Mouse (Mus musculus) lung, embryonic 14.5 days (tissue): ENCODE measurements around the gene Ndufa6. TPM values are rescaled to one million over a fixed set of nuclear protein-coding genes. Genes with fewer than 3 reads are reported as not detected.
A peak's percentile ranks its signal among the peaks of the same experiment; 100 is the strongest.

Experiments
- ATAC-seq: fragments of 200-750 bp; cut with Nextera tagmentation; 2 replicates; pipeline ENCODE4 v1.8.0; 2017; ENCODE audit warnings: mild to moderate bottlenecking, moderate TSS enrichment, moderate library complexity; ENCODE audit not compliant: insufficient read depth
- DNase-seq: peaks from one replicate; pipeline ENCODE4 v3.0.0-alpha.2; 2015
- H3K27ac ChIP-seq: fragments of 300-500 bp; sonication (generic); 2 replicates; pipeline ENCODE4 v1.5.1; 2014; ENCODE audit warnings: low read depth, mild to moderate bottlenecking, moderate library complexity
- H3K27me3 ChIP-seq: fragments of 300-500 bp; sonication (generic); 2 replicates; pipeline ENCODE4 v1.6.1; 2014; ENCODE audit warnings: low read length, control low read depth; ENCODE audit not compliant: insufficient read depth
- H3K36me3 ChIP-seq: fragments of 300-500 bp; sonication (generic); 2 replicates; pipeline ENCODE4 v1.6.1; 2014; ENCODE audit warnings: control low read depth; ENCODE audit not compliant: insufficient read depth
- H3K4me1 ChIP-seq: fragments of 300-500 bp; sonication (generic); 2 replicates; pipeline ENCODE4 v1.6.1; 2014; ENCODE audit warnings: antibody characterized with exemption, control low read depth; ENCODE audit not compliant: insufficient read depth
- H3K4me2 ChIP-seq: fragments of 300-500 bp; sonication (generic); 2 replicates; pipeline ENCODE4 v1.6.1; 2014; ENCODE audit warnings: mild to moderate bottlenecking
- H3K4me3 ChIP-seq: fragments of 300-500 bp; sonication (generic); 2 replicates; pipeline ENCODE4 v1.5.1; 2014; ENCODE audit warnings: low read depth, low read length
- H3K9ac ChIP-seq: fragments of 300-500 bp; sonication (generic); 2 replicates; pipeline ENCODE4 v1.6.1; 2014
- H3K9me3 ChIP-seq: fragments of 300-500 bp; sonication (generic); 2 replicates; pipeline ENCODE4 v1.6.1; 2016; ENCODE audit warnings: low read depth, low read length, control low read depth
- CTCF ChIP-seq: IDR thresholded peaks from 2 replicates; pipeline ENCODE4 v1.5.1; 2016; ENCODE audit warnings: antibody characterized with exemption, low read depth
- WGBS: fragments of 180-500 bp; shearing (Covaris S2); extraction: QIAGEN DNeasy Blood & Tissue Kit; methylation state at CpG from one replicate; pipeline ENCODE4 v1.1.7; 2014; 5-methylcytosine and 5-hydroxymethylcytosine counted together
- polyA plus RNA-seq: library from polyadenylated mRNA; unstranded; fragments of >200 nt; fragmentation: Nextera tagmentation; extraction: Ambion mirVana; gene quantifications from 2 replicates; pipeline ENCODE4 v1.2.1, GENCODE M21; 2014

The Ndufa6 gene
- polyA plus RNA-seq, 1 experiment from 2014 or later: 289 TPM

DNA sequence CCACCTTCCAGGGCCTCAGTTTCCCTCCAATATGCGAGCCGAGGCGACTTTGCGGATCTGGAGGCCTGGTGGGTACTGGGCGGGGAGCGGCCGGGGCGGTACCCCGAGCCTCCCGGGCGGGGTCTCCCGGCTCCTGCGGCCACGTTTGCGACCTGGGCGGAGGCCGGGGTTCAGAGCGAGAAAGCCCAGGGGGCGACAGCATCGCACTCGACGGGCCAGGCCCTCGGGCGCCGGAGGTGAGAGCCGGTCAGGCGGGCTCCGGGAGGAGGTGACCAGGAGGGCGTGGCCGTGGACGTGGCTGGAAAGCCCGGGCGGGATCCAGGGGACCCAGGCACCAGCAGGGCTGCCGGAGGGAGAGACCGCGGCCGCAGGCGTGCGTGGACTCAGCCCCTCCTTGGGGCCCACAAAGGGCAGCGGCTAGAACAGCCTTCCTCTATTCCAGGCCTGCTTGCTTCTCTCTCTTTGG lies 13.1 kb downstream of the Ndufa6 start:
- H3K9me3 ChIP-seq: no peaks in the 10 kb centered on the region
- peak overlapping the region; percentile 51 for H3K4me3 ChIP-seq
- TF ChIP-seq CTCF: no peak
- 2% methylated on average over 32 of the region's 40 CpGs for WGBS
- no peaks in the 10 kb centered on the region for H3K27me3 ChIP-seq
- H3K4me2 ChIP-seq: peak overlapping the region; percentile 68
- peaks cover 8% of the 10 kb centered on the region for H3K36me3 ChIP-seq
- H3K27ac ChIP-seq: peak overlapping the region; percentile 87
- H3K9ac ChIP-seq: peak overlapping the region; percentile 75
- ATAC-seq: peak; percentile 8; the same call in 1 of the 2 replicates
- DNase-seq: peak; percentile 78
- H3K4me1 ChIP-seq: peaks cover 8% of the 10 kb centered on the region; the same call in 1 of the 2 replicates

DNA sequence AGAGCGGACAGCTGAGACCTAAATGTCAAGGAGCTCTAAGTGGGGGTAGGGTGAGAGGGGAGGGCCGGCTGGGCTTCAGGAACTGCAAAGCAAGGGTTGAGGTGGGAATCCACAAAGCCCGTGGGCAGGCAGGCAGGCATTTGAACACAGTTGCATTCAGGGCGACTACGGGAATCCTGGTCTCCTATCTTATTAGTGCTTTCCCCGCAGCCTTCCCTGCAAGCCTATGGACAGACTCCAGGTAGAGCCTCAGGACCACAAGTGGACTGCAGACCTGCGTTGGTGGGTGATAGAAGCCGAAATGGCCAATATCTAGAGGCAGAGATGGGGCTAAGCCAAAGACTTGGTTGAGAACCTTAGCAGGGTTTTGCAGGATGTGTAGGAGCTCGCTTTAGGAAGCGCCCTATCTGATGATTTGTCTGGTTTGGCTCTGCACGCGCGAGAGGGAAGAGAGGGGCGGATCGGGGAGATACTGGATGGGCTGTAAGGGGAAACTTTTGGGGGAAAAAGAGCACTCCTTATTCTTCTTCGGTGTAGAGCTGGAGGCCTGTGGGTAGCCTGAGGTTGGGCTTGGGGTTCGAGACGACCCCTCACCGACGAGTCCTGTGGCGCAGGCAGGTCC lies 13.6 kb downstream of the Ndufa6 start:
- H3K27ac ChIP-seq: peak overlapping the region; percentile 87
- H3K4me1 ChIP-seq: peaks cover 8% of the 10 kb centered on the region; the same call in 1 of the 2 replicates
- peaks cover 13% of the 10 kb centered on the region for H3K36me3 ChIP-seq
- peak; percentile 61 for DNase-seq
- H3K9ac ChIP-seq: peak overlapping the region; percentile 75
- H3K9me3 ChIP-seq: no peaks in the 10 kb centered on the region
- no peak for ATAC-seq
- H3K4me2 ChIP-seq: peak overlapping the region; percentile 68
- H3K27me3 ChIP-seq: no peaks in the 10 kb centered on the region
- 27% methylated on average over 21 of the region's 21 CpGs for WGBS
- TF ChIP-seq CTCF: no peak
- peak overlapping the region; percentile 51 for H3K4me3 ChIP-seq

- ATAC-seq: no peak
- H3K4me2 ChIP-seq: peak overlapping the region; percentile 68
- H3K4me3 ChIP-seq: no peak overlapping the region
- no peak overlapping the region; the same call in 1 of the 2 replicates for H3K27ac ChIP-seq
- no peak overlapping the region for H3K9ac ChIP-seq
- DNase-seq: no peak
- H3K4me1 ChIP-seq: peaks cover 8% of the 10 kb centered on the region; the same call in 1 of the 2 replicates
- TF ChIP-seq CTCF: no peak
- H3K27me3 ChIP-seq: no peaks in the 10 kb centered on the region
- WGBS: 52% methylated on average over 8 of the region's 8 CpGs
- H3K36me3 ChIP-seq: peaks cover 21% of the 10 kb centered on the region
- H3K9me3 ChIP-seq: no peaks in the 10 kb centered on the region
Observed at GRCm38 (mm10) chr15:82339634-82340254, 14.4 kb downstream of the Ndufa6 start.

DNA sequence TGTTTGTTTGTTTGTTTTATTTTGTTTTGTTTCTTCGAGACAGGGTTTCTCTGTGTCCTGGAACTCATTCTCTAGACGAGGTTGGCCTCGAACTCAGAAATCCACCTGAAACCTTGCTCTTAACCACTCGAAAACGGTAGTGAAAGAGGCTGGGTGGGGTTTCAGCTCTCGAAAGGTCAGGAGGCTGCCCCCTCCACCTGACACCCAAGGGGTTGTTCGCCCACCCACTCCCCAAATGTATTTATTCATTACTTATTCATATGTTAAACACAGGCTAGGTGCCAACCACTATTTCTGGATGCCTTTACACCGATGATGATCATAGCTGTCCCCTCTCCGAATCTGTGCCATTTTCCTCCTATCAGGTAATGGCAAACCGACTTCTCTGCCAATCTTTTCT lies 15.0 kb downstream of the Ndufa6 start:
- no peak for TF ChIP-seq CTCF

DNA sequence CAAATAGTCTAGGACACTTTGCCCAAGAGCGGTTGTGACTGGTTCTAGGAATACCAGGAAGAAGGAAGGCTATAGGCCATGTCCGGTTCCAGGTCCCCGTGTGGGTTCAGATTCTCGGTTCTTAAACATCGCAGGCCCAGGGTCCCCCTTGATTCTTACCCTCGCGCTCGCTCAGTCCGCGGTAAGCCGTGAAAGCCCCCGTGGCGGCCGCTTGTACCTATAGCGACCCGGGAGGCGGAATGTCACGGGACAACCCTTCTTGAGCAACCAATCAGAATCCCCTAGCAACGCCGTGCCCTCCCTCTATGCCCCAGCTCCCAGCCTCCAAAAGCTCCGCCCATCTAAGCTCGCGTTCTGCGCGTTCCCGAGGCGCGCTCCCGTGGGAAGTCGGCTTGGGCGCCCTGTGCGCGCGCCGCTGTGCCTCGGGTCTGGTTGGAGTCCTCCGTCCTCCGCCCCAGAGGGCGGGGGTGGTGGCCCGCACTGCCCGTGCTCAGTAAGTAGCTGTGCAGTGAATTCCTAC lies 15.5 kb downstream of the Ndufa6 start, which contains the start of the genes Naga, Pheta2 and Smdt1:
Gene Naga, minus strand, starts transcription at position 333 of the 520 bp plus-strand sequence.
Gene Pheta2, plus strand, starts transcription at position 350 of the 520 bp plus-strand sequence.
Gene Smdt1, plus strand, starts transcription at position 367 of the 520 bp plus-strand sequence.
- peaks cover 29% of the 10 kb centered on the region for H3K36me3 ChIP-seq
- peak within 1 kb of the TSS; percentile 58 for H3K4me3 ChIP-seq
- under 1% methylated on average over 41 of the region's 41 CpGs for WGBS
- DNase-seq: peak; percentile 98
- H3K27ac ChIP-seq: 0 out of 2 replicates have a peak within 1 kb of the TSS, but pooled peaks have one; percentile 38
- peaks cover 8% of the 10 kb centered on the region; the same call in 1 of the 2 replicates for H3K4me1 ChIP-seq
- peak within 1 kb of the TSS; percentile 60 for H3K4me2 ChIP-seq
- peak; percentile 88 for ATAC-seq
- no peaks in the 10 kb centered on the region for H3K27me3 ChIP-seq
- TF ChIP-seq CTCF: no peak
- no peaks in the 10 kb centered on the region for H3K9me3 ChIP-seq
- H3K9ac ChIP-seq: peak within 1 kb of the TSS; percentile 53

More for the DNA sequence above, 15.0 kb downstream of the Ndufa6 start:
- H3K27ac ChIP-seq: no peak overlapping the region
- H3K36me3 ChIP-seq: peaks cover 26% of the 10 kb centered on the region
- H3K4me1 ChIP-seq: peaks cover 8% of the 10 kb centered on the region; the same call in 1 of the 2 replicates
- ATAC-seq (no peak), DNase-seq (no peak)
- H3K4me2 ChIP-seq: peak overlapping the region; percentile 60
- no peaks in the 10 kb centered on the region for H3K9me3 ChIP-seq
- H3K27me3 ChIP-seq: no peaks in the 10 kb centered on the region
- peak overlapping the region; percentile 58 for H3K4me3 ChIP-seq
- WGBS: 51% methylated on average over 10 of the region's 10 CpGs
- H3K9ac ChIP-seq: peak overlapping the region; percentile 53

DNA sequence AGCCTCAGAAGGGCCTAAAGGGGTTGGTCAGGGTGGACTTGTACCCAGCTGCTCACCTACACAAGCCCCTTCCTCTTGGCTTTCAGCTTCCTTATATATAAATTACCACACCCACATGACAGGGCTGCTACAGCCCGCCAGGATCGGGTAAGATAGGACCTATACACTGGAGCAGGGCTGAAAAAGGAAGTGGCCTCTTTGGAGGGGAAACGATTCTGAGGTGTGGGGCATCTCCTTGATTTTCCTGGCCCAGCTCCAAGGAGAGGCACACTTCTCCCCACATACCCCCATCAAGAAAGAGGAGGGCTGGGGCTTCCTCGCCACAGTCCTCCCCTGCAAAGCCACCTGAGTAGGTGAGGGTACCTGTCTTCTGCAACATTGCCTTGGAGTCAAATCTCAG lies 16.2 kb downstream of the Ndufa6 start:
- H3K9ac ChIP-seq: peak overlapping the region; percentile 53
- H3K36me3 ChIP-seq: peaks cover 34% of the 10 kb centered on the region
- H3K4me1 ChIP-seq: peaks cover 8% of the 10 kb centered on the region; the same call in 1 of the 2 replicates
- peak overlapping the region; percentile 58 for H3K4me3 ChIP-seq
- no peak for TF ChIP-seq CTCF
- peak overlapping the region; percentile 60 for H3K4me2 ChIP-seq
- DNase-seq: peak; percentile 17
- no peaks in the 10 kb centered on the region for H3K9me3 ChIP-seq
- no peak for ATAC-seq
- no peaks in the 10 kb centered on the region for H3K27me3 ChIP-seq
- H3K27ac ChIP-seq: no peak overlapping the region
- WGBS: 12% methylated on average over 4 of the region's 4 CpGs
